Mouse (Mus musculus) liver, embryonic 14.5 days (tissue): ENCODE results near the gene Osbp2. TPM values are rescaled to one million over a fixed set of nuclear protein-coding genes. Genes with fewer than 3 reads are reported as not detected.

ENCODE experiments used
- ATAC-seq: fragments of 200-750 bp; cut with Nextera tagmentation; 2 replicates; pipeline ENCODE4 v1.8.0; 2017; ENCODE audit warnings: moderate number of reproducible peaks, mild to moderate bottlenecking, moderate library complexity; ENCODE audit not compliant: insufficient read depth
- DNase-seq, 3 experiments: peaks; one replicate each; pipeline ENCODE4 v3.0.0-alpha.2; 2012 to 2013; ENCODE audit warnings: low read depth in 3 of 3, low spot score in 3 of 3
- H3K27ac ChIP-seq: fragments of 300-500 bp; sonication (generic); 2 replicates; pipeline ENCODE4 v1.5.1; 2014; ENCODE audit warnings: moderate library complexity, mild to moderate bottlenecking, control low read depth, inconsistent platforms
- H3K27me3 ChIP-seq: fragments of 300-500 bp; sonication (generic); 2 replicates; pipeline ENCODE4 v1.6.1; 2014; ENCODE audit warnings: mild to moderate bottlenecking, low read length, moderate library complexity; ENCODE audit not compliant: control insufficient read depth, insufficient read depth
- H3K36me3 ChIP-seq: fragments of 300-500 bp; sonication (generic); replicated peaks from 2 replicates; pipeline ENCODE4 v1.6.1; 2014; ENCODE audit warnings: low read depth; ENCODE audit not compliant: control insufficient read depth, insufficient read depth
- H3K4me1 ChIP-seq, 2 experiments: fragments of 200-500 bp in 1 of 2; fragments of 300-500 bp in 1 of 2; sonication (generic) in 1 of 2; replicated peaks; 2 replicates each; pipeline ENCODE4 v1.6.1; 2012 to 2014; ENCODE audit warnings: antibody characterized with exemption in 1 of 2, inconsistent platforms in 1 of 2, low read length in 1 of 2; ENCODE audit not compliant: control insufficient read depth in 2 of 2, insufficient read depth in 2 of 2
- H3K4me2 ChIP-seq: fragments of 300-500 bp; sonication (generic); 2 replicates; pipeline ENCODE4 v1.6.1; 2014; ENCODE audit warnings: low read depth, mild to moderate bottlenecking, control low read depth, moderate library complexity
- H3K4me3 ChIP-seq, 2 experiments: fragments of 200-500 bp in 1 of 2; fragments of 300-500 bp in 1 of 2; sonication (generic) in 1 of 2; 2 replicates each; pipeline ENCODE4 v1.5.1; 2012 to 2014; ENCODE audit warnings: low read depth in 2 of 2, low read length in 2 of 2, mild to moderate bottlenecking in 2 of 2, control low read depth in 1 of 2, inconsistent platforms in 1 of 2, moderate library complexity in 1 of 2; ENCODE audit not compliant: insufficient read depth in 1 of 2
- H3K9ac ChIP-seq: fragments of 300-500 bp; sonication (generic); replicated peaks from 2 replicates; pipeline ENCODE4 v1.6.1; 2014; ENCODE audit warnings: mild to moderate bottlenecking, control low read depth, moderate library complexity
- H3K9me3 ChIP-seq: fragments of 300-500 bp; sonication (generic); 2 replicates; pipeline ENCODE4 v1.6.1; 2016; ENCODE audit warnings: low read length, mixed read lengths; ENCODE audit not compliant: control insufficient read depth
- CTCF ChIP-seq: IDR thresholded peaks from 2 replicates; pipeline ENCODE4 v1.5.1; 2016; ENCODE audit warnings: antibody characterized with exemption, low read depth, control low read depth
- EP300 ChIP-seq: IDR thresholded peaks from 2 replicates; pipeline ENCODE4 v1.6.1; 2016; ENCODE audit warnings: antibody characterized with exemption, low read depth
- WGBS: fragments of 180-500 bp; shearing (Covaris S2); extraction: QIAGEN DNeasy Blood & Tissue Kit; methylation state at CpG from one replicate; pipeline ENCODE4 v1.1.7; 2014; ENCODE audit not compliant: insufficient replicate concordance; 5-methylcytosine and 5-hydroxymethylcytosine counted together
- polyA plus RNA-seq, 2 experiments: library from polyadenylated mRNA; depleted of rRNA in 1 of 2; stranded (reverse) in 1 of 2; unstranded in 1 of 2; fragments of >200 nt; fragmentation: Nextera tagmentation in 1 of 2; extraction: Ambion mirVana in 1 of 2; gene quantifications; 2 replicates each; pipeline versions ENCODE4 v1.2.1 to v1.2.3; 2012 to 2014

The Osbp2 gene
- polyA plus RNA-seq, 2 experiments, result 0.03 to 0.18 TPM

- Histone ChIP-seq H3K27ac (no peak overlapping the region), H3K9me3 (no peaks in the 10 kb centered on the region), H3K27me3 (no peaks in the 10 kb centered on the region), H3K4me3 (no peak overlapping the region), H3K36me3 (peaks cover 11% of the 10 kb centered on the region), H3K4me2 (no peak overlapping the region), H3K9ac (no peak overlapping the region), H3K4me1 (no peaks in the 10 kb centered on the region)
- ATAC-seq (no peak), DNase-seq (no peak)
- TF ChIP-seq CTCF (no peak), EP300 (no peak)
- WGBS, result 78% methylated on average over 3 of the region's 3 CpGs
These were observed 196.2 kb downstream of the Osbp2 start for GRCm38 (mm10) chr11:3667506-3667905.

- H3K4me1 ChIP-seq, result no peaks in the 10 kb centered on the region
- no peaks in the 10 kb centered on the region; the same call in 1 of the 2 replicates for H3K36me3 ChIP-seq
- TF ChIP-seq EP300 (no peak), CTCF (no peak)
- H3K9ac ChIP-seq, result no peak overlapping the region
- no peak for DNase-seq
- no peak overlapping the region for H3K27ac ChIP-seq
- no peak overlapping the region for H3K4me3 ChIP-seq
- ATAC-seq, result no peak
- 75% methylated on average over 2 of the region's 2 CpGs for WGBS
- no peaks in the 10 kb centered on the region for H3K9me3 ChIP-seq
- H3K4me2 ChIP-seq, result no peak overlapping the region
- H3K27me3 ChIP-seq, result no peaks in the 10 kb centered on the region
These were observed 201.7 kb downstream of the Osbp2 start for GRCm38 (mm10) chr11:3661964-3662363.

Other genes with a start within 250 kb of the Osbp2 start
- 3.9 and 5.6 TPM in 2 replicates for gene Morc2a, start 214.7 kb downstream of the Osbp2 start, polyA plus RNA-seq (2012; rRNA removed)
- gene Morc2a, start 214.7 kb downstream of the Osbp2 start, polyA plus RNA-seq (2014; fragmentation: Nextera tagmentation; extraction: Ambion mirVana), result 3.2 and 4.2 TPM in 2 replicates
- gene 4921536K21Rik, start 31.2 kb upstream of the Osbp2 start, polyA plus RNA-seq (2012; rRNA removed), result 0.02 and 0.06 TPM in 2 replicates
- not detected in 2 replicates for gene 4921536K21Rik, start 31.2 kb upstream of the Osbp2 start, polyA plus RNA-seq (2014; fragmentation: Nextera tagmentation; extraction: Ambion mirVana)
- 0.15 and 0.16 TPM in 2 replicates for gene Dusp18, start 31.3 kb upstream of the Osbp2 start, polyA plus RNA-seq (2012; rRNA removed)
- 0.20 and 0.27 TPM in 2 replicates for gene Dusp18, start 31.3 kb upstream of the Osbp2 start, polyA plus RNA-seq (2014; fragmentation: Nextera tagmentation; extraction: Ambion mirVana)
- gene Slc35e4, start 50.8 kb upstream of the Osbp2 start, polyA plus RNA-seq (2012; rRNA removed), result 0.22 and 0.31 TPM in 2 replicates
- 0.33 and 0.37 TPM in 2 replicates for gene Slc35e4, start 50.8 kb upstream of the Osbp2 start, polyA plus RNA-seq (2014; fragmentation: Nextera tagmentation; extraction: Ambion mirVana)
- gene Tcn2, start 68.3 kb upstream of the Osbp2 start, polyA plus RNA-seq (2012; rRNA removed), result 14.6 and 16.7 TPM in 2 replicates
- 16.3 and 17.5 TPM in 2 replicates for gene Tcn2, start 68.3 kb upstream of the Osbp2 start, polyA plus RNA-seq (2014; fragmentation: Nextera tagmentation; extraction: Ambion mirVana)
- 29.4 and 35.4 TPM in 2 replicates for gene Pes1, start 100.1 kb upstream of the Osbp2 start, polyA plus RNA-seq (2012; rRNA removed)
- gene Pes1, start 100.1 kb upstream of the Osbp2 start, polyA plus RNA-seq (2014; fragmentation: Nextera tagmentation; extraction: Ambion mirVana), result 33.1 and 34.2 TPM in 2 replicates
- gene 4930556J24Rik, start 112.9 kb upstream of the Osbp2 start, polyA plus RNA-seq (2012; rRNA removed), result not detected in 2 replicates
- not detected in 2 replicates for gene 4930556J24Rik, start 112.9 kb upstream of the Osbp2 start, polyA plus RNA-seq (2014; fragmentation: Nextera tagmentation; extraction: Ambion mirVana)
- gene Gal3st1, start 119.7 kb upstream of the Osbp2 start, polyA plus RNA-seq (2012; rRNA removed), result 0.87 and 1.5 TPM in 2 replicates
- 0.65 and 1.00 TPM in 2 replicates for gene Gal3st1, start 119.7 kb upstream of the Osbp2 start, polyA plus RNA-seq (2014; fragmentation: Nextera tagmentation; extraction: Ambion mirVana)
- gene Sec14l4, start 167.6 kb upstream of the Osbp2 start, polyA plus RNA-seq (2012; rRNA removed), result 0.93 and 1.1 TPM in 2 replicates
- 1.6 and 2.1 TPM in 2 replicates for gene Sec14l4, start 167.6 kb upstream of the Osbp2 start, polyA plus RNA-seq (2014; fragmentation: Nextera tagmentation; extraction: Ambion mirVana)
- not detected in 2 replicates for gene Sec14l3, start 200.9 kb upstream of the Osbp2 start, polyA plus RNA-seq (2012; rRNA removed)
- not detected in 2 replicates for gene Sec14l3, start 200.9 kb upstream of the Osbp2 start, polyA plus RNA-seq (2014; fragmentation: Nextera tagmentation; extraction: Ambion mirVana)
- 13.3 and 16.7 TPM in 2 replicates for gene Mtfp1, start 231.5 kb upstream of the Osbp2 start, polyA plus RNA-seq (2012; rRNA removed)
- 20.6 and 22.5 TPM in 2 replicates for gene Mtfp1, start 231.5 kb upstream of the Osbp2 start, polyA plus RNA-seq (2014; fragmentation: Nextera tagmentation; extraction: Ambion mirVana)